Mouse (Mus musculus): ENCODE measurements around the gene Cnot3. TPM values are rescaled to one million over a fixed set of nuclear protein-coding genes. Genes with fewer than 3 reads are reported as not detected.

Cnot3 gene
- total RNA-seq, 2 experiments from 2014 or later: 48.4 to 59.5 TPM

DNA sequence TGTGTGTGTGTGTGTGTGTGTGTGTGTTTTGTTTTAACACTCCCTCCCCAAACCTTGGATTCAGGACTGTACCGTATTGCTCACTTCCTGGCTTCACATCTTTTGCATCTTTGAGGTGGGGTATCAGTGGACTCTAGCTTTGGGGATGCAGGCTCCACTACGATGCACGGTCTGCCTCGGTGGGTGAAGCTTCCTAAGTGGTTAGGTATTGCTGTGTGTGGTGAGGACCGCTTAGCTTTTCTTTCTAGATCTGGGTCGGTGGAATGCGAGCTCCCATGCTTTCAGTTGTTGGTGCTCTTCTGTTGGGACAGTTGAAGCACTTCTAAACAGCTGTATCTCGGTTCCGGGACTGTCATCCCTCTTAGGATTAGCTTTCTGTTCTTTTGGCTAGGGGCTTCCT is 1.1 kb downstream of the Cnot3 start:
- DNase-seq (ENCODE audit: low spot score in 2 of 2): no peak

DNA sequence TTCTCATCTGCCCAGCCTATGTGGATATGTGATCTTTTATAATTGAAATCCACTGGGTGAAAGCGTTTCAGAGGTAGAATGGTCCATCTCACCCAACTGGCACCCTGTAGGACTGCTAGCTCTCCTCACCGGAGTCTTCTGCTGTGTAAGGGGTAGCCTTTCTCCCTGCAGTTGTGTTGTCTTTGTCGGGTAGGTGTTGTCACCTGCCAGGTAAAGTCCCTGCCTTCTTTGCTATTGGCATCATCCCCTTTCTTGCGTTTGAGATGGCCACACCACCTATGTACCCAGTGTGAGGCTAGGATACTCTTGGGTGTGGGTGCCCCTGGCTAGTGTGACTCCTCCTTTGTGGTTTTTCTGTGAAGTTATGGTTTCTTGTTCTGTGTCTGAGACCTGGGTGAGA is 1.6 kb downstream of the Cnot3 start:
- no peak for DNase-seq (ENCODE audit: low spot score in 2 of 2)

DNA sequence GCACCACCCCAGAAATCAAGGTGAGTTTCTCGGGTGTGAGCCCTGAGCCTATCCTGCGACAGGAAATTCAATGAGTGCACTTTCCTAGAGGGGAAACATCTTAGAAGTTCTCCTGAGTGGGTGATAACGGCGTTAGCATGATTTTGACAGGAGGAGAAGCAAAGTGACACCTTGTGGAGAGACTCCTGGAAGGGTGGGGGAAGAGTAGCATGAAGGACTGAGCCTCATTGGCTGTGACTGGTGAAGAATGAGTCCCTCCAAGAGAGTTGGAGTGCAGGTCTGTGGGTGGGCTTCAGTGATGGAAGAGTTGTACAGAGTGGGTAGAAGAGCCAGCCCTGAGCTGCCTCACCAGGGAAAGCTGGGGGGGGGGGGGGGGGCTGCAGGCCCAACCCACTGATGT is 11.9 kb downstream of the Cnot3 start:
- DNase-seq (ENCODE audit: low spot score in 2 of 2): no peak

DNA sequence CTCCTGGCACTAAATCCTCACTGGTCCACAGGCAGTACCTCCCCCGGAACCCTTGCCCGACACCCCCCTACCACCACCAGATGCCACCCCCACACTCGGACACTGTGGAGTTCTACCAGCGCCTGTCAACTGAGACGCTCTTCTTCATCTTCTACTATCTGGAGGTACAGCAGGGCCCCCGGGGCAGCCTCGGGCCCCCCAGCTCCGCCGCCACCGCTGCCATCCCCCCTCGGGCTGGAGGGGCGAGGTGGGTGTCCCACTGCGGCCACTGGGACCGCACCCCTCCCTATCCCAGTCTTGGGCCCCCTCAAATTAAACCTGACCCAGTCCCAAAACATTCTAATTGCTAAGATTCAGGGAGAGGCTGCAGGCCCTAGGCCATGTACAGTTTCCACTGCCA is 13.5 kb downstream of the Cnot3 start:
- DNase-seq (ENCODE audit: low spot score in 2 of 2): no peak

DNA sequence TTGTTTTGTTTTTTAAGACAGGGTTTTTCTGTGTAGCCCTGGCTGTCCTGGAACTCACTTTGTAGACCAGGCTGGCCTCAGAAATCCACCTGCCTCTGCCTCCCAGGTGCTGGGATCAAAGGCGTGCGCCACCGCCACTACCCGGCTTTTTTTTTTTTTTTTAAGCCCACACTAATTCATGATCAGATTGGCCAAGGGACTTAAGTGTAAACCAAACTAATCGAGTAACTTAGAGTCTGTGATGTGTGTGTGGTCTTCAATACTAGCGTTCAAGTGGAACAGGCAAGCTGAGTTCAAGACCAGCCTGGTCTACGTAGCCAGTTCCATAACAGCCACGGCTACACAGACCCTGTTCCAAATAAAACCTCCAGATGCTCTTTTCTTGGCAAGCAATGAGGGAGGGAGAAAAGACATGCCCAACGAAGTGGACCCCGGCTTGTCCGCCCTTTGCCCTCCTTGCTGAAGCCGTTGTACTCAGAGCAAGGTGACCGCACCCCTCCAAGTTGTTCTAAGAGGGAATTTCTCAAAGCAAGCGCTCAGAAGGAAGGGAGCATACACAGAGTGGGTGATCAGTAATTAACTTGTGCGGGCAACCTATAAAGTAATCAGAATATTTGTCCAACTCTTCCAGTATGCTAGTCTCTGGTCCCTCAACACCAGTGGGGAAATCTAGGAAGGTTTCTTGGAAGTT is 19.6 kb downstream of the Cnot3 start:
- no peak for DNase-seq (ENCODE audit: low spot score in 2 of 2)

DNA sequence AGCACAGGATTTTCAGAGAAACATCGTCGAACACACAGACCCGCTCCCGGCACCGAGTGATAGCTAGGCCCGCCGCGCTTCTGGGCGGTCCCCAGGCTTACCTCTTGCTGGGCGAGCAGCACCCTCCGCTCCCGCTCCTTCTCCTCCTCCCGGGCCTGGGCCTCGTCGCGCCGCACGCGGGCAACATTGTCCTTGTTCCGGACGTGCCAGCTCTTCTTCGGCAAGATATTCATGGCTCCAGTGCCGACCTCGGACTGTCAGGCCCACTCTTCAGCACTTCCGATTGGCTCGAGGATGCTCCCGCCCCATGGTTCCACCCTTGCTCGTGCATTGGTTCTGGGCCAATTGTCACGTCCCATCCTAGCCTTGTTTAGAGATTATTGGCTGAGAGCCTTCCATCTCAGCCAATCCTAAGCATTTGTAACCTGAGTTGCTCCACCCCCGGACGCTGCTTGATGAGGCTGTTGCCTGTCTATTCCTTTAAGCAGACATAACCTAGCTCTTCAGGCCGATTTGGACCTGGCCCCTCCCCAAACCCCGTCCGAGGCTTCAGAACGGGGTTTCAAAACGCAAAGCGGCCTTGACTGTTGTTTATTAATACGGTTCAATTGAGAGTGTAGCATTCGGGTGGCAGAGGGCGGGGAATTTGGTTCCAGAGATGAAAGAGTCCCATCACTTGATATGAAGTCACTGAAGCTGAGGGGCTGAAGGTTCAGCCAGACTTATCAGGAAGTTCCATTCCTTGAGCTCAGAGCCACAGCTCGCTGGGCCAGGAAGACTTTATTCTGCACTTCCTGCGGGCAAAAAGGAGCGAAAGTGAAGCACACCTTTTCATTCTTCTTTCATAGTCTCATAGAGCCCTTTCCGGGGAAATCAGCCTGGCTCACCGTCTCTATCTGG is 20.4 kb downstream of the Cnot3 start, which contains the start of gene Leng1:
Gene Leng1 (minus strand): TSS at position 626 of the 900 bp plus-strand sequence.
- DNase-seq (ENCODE audit: low spot score in 2 of 2): peak; percentile 96 to 97

DNA sequence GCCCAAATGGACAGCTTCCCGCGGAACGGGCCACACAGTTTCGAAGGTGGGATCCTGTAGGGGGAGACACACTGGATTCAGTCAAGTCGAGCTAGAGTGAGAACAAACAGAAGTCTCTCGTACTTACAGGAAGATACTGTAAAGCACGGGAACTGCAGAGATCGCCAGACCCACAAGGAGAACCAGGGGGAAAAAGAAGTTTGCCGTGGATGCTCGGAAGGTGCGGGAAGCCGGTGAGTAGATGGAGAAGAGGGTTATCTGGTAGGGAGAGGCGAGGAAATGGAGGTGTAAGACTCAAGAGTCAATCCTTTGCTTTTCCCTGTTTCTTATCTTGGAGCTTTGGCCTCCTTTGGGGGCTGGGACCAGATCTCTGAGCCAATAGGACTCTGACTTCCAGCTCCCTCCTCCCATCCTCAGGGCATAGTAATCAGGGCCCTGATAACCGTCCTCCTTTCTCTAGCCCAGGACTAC is 21.9 kb downstream of the Cnot3 start:
- DNase-seq (ENCODE audit: low spot score in 2 of 2): no peak

DNA sequence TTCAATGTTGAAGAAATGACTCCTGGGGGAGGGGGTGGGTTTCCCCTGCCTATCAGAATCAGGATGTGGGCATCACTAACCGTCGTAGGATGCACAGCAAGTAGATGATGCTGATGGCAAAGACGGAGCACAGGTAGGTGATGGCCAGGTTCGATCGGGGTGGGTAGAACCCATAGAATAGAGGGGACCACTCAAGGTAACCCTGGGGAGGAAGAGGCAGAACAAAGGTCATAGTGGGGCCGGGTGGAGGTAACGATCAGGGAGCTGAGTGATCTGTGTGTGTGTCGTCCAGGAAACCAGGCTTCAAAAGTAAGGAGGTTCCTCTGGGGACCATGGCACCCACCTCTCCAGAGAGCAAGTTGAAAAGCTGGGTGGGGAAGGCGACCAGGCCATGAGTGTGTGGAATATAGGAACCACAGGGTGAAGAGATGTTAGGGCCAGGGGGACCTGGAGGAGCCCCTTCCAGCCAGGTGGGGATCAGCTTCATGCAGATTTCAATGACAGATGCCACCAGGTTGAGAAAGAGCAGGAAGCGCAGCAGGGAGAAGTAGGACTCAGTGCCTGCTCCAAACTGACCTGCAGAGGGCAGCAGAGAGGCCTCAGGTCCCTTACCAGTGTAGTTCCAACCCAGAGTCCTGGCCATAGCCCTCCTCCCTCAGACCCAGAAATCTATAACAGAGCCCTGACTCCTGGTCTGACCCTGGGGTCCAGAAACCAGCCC is 29.6 kb downstream of the Cnot3 start:
- DNase-seq (ENCODE audit: low spot score in 2 of 2): peak; percentile 82 to 90

DNA sequence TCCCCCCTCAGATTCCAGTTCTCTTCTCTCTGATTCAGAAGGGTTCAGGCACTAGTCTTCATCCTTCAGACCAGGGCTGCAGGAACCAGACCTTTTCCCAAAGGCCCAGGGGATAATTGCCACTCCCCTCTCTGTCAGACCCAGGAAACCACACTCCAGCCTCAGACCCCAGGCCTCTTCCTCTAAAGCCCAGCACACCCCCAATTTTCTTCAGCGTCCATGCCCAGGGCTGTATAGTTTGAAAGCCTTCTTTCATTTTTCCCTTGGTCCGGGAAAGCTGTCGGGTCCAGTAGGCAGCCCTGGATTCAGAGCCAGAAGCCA is 30.1 kb downstream of the Cnot3 start:
- DNase-seq (ENCODE audit: low spot score in 2 of 2): no peak

DNA sequence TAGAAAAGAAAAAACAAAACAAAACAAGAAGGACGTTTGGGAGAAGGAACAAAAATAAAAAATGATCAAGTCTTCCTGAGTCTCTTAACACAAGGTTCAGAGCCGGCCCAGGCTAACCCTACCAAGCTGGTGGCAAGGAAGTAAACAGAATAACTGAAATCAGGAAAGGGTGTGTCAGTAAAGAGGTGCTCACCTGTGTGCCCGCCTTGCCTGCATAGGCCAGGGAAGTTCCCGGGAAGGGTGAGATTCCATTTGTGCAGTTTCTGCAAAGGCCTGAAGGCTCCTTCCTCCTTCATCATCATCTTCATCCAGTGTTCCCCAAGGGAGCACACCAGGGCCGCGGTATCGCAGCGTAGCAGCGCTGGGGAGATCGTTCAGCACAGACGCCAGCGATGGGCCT is 31.3 kb downstream of the Cnot3 start:
- DNase-seq (ENCODE audit: low spot score in 2 of 2): no peak

DNA sequence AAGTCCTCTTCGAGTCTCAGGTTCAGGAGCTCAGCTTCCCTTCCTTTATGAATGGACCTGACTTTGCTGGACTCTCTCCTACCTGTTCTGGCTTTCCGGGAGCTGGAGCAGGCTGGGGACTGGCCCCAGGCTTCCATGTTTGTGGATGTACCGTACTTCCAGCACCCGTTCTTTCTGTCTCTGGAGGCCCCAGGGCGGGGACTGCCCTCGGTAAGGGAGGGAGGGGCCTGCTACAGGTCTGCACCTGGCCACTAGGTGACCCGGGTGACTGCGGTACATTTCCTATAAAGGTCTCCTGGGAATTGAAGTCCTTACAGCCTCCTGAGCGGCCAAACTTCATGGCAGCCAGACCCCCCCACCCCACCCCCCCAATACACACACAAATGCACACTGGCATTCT is 32.3 kb downstream of the Cnot3 start, which contains the start of gene Tmc4:
Gene Tmc4 (minus strand): TSS at position 212 of the 400 bp plus-strand sequence.
- no peak for DNase-seq (ENCODE audit: low spot score in 2 of 2)

DNA sequence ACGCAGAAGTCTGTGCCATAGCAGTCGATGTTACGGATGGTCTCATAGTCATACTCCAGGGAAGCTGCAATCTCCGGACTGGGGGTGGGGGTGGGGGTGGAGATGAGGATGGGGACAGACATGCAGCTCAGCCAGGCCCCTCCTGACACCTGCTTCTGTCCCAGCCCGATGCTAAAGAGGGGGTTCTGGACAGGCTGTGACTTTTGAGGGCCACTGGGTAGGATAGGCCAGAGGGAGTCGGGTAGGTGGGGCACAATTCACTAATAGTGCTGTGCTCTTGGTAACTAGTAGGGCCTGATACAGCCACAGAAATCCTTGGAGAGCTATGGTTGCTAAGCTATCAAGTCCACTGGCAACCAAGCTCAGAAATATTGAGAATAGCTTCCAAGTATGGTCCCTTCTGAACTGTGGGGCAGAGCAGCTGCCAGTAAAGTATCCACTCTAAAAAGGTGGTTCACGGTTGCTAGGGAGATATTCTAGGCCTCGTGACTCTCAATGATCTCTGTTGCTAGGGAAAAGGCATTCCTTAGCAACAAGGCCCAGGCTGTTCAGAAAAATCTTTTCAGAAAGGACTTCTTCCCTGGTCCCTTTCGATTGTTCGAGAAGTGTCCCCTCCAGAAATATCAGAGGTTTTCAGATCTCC is 39.0 kb downstream of the Cnot3 start:
- no peak for DNase-seq (ENCODE audit: low spot score in 2 of 2)

DNA sequence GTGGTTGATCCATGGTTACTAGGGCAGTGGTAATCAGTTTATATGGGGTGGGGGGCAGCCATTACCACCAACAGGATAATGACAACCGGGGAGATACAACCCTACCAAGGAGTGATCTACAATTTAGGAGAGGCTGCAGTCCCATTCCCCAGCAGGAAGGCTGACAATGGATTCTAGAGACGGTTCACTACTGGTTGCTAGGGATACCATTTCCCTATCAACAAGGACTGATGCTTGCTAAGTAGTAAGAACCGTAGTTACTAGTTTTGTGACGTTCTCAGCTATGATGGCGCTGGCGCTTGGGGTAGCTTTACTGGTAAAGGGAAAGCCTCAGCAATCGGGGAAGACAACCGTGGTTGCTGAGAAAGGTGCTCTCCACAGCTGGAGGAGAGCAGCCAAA is 39.6 kb downstream of the Cnot3 start:
- DNase-seq (ENCODE audit: low spot score in 2 of 2): no peak

DNA sequence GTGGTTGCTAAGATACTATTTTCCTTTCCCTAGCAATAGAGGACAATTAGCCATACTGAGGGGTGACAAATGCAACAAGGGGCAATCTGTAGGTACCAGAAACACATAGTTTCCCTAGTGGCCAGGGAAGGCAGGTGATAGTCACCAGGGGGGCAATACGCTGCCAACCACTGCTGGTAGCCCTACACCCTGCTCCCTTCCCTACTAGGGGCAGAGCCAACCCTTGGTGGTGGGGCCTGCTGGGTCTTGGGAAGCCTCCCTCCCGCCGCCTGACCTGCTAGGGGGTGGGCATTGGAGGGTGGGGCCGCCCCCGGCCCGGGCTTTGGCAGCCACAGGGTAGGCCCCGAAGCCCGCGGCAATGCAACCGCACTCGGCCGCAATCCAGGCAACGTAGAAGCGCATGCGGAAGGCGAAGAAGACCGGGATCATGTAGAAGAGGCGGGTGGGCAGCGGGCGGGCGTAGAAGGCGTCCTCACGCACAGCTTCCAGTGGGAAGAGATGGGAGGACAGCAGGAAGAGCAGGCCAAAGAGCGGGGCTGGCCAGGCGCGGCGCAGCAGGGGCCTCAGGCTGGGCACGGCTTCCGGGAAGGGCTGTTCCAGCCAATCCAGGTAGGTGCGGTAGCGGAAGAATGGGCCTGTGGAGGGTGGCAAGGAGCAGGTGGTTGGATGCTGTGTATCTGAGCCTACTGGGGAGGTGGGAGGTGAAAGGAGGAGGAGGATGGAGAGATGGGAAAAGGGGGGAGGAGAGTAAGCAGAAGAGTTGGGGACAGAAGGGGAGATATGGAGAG is 40.5 kb downstream of the Cnot3 start:
- DNase-seq (ENCODE audit: low spot score in 2 of 2): no peak

DNA sequence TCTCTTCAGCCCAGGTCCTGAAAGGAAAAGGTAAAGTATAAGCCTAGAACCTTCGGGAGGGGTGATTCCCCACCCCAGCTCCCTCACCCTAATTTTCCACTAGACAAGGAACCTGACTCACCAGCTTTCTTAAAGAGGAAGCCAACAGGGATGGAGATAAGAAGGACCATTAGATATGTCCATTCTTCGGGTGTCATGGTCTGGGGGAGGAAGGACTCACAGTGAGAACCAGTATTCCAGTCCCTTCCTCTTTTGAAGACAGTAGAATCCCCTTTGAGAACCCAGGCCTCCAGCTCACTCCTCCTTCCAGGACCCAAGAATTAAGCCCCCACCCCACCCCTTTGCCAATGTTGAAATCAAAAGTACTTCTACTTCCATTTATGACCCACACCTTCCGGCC is 46.9 kb downstream of the Cnot3 start:
- DNase-seq (ENCODE audit: low spot score in 2 of 2): no peak

DNA sequence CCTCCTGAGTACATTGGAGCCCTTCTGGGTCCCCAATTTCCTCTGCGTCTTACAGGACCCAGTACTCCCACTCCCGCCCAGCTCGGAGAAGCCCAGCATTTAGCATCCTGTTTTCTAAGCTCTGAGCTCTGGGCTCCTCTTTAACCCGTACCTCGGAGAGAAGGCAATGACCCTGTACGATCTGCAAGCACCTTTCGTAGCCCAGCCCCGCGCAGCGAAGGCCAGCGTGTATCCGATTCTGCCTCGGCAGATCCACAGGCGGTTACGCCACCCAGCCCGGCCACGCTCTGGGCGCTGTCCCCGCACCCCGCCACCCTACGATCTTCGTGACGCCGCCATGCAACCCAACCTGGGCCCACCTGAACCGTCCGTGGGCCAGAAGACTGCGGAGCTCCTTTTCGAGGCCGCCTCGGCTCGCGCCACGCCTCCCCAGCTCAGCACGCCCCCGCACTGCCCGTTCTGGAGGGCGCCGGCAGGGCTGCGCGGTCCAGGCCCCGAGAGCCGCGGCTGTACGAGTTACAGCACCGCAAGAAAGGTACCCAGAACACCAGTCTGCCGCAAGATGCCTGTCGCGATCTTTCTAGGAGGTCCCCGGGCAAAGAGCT is 47.4 kb downstream of the Cnot3 start, which contains the start of gene Tsen34:
Gene Tsen34 (plus strand): TSS at position 482 of the 605 bp plus-strand sequence.
- DNase-seq (ENCODE audit: low spot score in 2 of 2): no peak

DNA sequence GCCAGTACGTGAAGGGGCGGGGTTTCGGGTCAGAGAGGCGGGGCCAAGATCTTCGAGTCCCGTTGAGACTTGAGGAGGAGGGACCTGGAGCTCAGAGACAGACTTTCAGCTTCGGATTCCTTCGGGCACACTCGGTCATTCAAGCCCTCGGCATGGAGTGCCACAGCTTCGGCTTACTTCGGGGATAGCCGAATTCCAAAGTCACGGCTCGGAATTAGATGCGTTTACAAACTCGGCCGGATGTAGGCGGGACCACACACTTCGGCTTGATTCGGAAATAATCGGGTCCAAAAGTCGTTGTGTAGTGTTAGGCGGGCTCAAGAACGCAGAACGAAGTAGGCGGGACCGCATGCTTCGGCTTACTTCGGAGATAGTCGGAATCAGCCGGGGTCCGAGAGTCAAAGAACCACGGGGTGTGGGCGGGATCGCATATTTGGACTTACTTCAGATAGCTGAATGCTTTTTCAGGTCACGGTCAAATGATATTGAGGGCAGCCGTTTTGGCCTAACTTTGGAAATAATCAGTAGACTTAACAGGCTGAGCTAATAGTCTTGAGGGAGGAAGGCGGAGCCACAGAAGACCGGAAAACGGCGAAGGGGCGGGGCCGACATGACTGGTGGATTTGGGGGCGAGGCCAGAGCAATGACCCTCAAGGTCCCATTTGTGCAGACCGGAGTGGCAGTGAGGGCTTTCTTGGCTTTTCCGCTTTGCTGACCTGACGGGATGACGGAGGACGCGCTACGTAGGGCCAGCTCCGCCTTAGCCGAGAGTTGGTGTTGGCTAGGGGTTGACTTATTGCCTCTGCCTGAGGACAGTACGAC is 48.1 kb downstream of the Cnot3 start, which contains the start of gene Mboat7:
Gene Mboat7 (minus strand): TSS at position 537 of the 822 bp plus-strand sequence.
- DNase-seq (ENCODE audit: low spot score in 2 of 2): peak; percentile 94 to 96

DNA sequence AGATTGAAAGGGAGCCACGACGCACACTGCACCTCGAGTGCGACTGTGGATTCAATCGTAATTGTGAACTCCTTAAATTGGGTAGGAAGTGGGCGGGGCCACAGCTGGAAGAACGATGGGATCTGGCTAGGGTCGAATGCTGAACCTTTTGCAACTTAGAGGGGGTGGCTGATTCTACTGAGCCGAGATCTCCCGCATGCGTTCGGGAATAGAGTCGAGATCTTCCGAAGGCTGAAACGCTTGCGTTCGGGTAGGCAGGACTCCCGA is 48.7 kb downstream of the Cnot3 start:
- no peak for DNase-seq (ENCODE audit: low spot score in 2 of 2)
